Mouse (Mus musculus) heart, adult 2 months (tissue): ENCODE results near the gene Slc24a3.

ENCODE experiments used
- EP300 ChIP-seq: fragments of 200-500 bp; IDR thresholded peaks from 2 replicates; pipeline ENCODE4 v1.6.1; 2011; ENCODE audit warnings: low read depth, low read length, control low read depth; ENCODE audit not compliant: insufficient read depth
- POLR2A ChIP-seq: fragments of 200-500 bp; IDR thresholded peaks from 2 replicates; pipeline ENCODE4 v1.6.1; 2011; ENCODE audit warnings: mild to moderate bottlenecking, low read depth, low read length, control low read depth; ENCODE audit not compliant: insufficient read depth

DNA sequence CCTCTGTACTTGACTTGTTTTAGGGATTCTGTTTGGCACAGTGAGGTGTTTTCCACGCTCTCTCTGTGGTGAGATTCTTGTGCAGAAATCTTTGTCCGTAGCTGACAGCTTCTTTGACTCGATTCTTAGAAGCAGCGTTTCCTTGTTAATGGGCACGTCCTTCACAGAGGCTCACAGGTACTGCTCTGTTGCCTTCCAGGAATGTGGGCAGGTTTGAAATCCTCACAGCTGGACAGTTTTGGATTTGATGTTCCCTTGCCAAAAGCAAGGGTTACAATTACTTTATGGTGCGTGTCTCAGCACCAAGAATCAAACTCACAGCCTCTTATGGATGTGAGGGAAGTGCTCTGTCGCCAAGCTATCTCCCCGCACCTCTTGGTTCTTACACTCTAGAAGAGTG, 14.9 kb downstream of the Slc24a3 start:
- no peak for TF ChIP-seq EP300
- TF ChIP-seq POLR2A, result no peak
